Mouse (Mus musculus) right cerebral cortex, postnatal 14 days (tissue): ENCODE measurements around the gene Otub1.

Source experiments
- DNase-seq: peaks from one replicate; pipeline ENCODE4 v3.0.0; 2022

The Otub1 gene

DNA sequence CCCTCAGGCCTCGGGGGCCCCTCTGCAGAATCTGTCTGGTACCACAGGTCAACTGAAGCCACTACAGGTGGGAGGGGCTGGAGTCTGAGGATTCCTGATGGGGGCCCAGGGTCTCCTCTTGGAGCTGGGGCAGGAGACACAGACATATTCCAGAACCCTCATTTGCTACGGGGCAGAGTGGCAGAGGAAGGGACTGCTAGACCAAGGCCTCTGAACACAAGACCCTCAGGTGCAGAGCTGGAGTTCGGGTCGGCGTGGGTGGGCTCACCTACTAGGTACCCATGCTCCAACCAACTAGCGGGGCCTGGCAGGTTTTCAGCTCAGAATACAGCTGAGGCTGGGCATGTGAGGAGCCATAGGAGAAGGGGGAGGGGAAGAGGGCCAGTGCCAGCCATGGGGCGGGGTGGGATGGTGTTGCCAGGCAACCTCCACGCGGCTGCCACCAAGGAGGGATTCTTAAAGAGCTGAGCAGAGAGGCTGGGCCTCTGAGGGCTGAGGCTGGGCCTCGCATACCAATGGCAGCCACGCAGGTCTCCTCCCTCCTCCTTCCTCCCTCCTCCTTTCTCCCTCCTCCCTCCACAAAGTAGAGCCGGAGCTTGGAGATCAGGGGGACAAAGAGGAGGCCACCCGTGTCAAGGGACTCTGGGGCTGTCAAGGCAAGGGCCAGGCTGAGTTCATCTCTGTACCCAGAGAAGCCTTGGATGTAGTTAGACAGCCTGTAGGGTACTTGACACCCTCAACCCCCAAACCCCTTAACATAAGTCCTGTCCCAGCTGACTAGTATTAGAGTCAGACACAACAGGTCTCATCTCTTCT, 33.9 kb downstream of the Otub1 start:
- DNase-seq: peak; percentile 78

GRCm38 (mm10) chr19:7171447-7171846, 34.7 kb downstream of the Otub1 start:
- DNase-seq: no peak

- no peak for DNase-seq
These were observed 35.2 kb downstream of the Otub1 start for GRCm38 (mm10) chr19:7170916-7171315.

GRCm38 (mm10) chr19:7168423-7168822, 37.7 kb downstream of the Otub1 start:
- DNase-seq: no peak

DNA sequence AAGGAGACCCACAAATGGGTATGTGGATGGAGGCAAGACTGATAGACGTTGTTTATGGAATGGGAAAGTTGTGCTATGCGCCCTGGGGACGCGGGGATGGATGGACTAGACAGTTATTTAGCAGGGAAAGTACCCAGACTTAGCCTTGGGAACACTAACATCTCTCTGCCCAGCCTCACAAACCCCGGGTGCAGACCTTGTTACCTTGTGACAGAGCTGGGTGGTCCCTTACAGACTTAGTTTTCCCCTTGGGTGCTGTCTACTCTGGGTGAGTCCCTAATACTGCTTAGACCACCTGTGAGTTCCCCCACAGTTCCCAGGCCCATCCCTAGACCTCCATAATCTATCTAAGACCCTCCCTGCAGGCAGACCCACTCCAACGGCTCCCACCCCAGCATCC, 39.3 kb downstream of the Otub1 start:
- no peak for DNase-seq

DNA sequence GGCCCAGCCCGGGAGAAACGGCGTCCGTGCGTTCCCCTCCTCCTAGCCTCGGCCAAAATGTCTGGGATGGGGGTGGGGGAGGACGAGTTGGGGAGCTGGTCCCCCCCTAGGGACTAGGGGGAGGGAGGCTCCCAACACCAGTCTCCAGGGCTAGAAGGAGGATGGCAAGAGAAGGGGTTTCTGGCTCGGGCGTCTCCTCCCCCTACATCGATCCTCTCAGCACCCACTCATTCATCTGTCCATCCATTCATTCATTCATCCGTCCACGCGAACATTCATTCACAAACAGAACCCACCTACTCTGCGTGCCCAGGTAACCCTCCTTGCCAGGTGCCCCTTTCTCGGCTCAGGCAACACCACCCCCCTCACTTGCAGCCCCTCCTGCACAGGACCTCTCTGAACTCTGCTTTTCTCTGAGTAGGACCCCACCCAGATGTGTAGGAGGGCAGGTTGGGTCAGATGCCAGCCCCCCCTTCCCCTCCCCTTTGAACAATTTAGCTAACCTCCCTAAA, 39.9 kb downstream of the Otub1 start:
- no peak for DNase-seq

- no peak for DNase-seq
These were observed 40.5 kb downstream of the Otub1 start for GRCm38 (mm10) chr19:7165509-7166199.

DNA sequence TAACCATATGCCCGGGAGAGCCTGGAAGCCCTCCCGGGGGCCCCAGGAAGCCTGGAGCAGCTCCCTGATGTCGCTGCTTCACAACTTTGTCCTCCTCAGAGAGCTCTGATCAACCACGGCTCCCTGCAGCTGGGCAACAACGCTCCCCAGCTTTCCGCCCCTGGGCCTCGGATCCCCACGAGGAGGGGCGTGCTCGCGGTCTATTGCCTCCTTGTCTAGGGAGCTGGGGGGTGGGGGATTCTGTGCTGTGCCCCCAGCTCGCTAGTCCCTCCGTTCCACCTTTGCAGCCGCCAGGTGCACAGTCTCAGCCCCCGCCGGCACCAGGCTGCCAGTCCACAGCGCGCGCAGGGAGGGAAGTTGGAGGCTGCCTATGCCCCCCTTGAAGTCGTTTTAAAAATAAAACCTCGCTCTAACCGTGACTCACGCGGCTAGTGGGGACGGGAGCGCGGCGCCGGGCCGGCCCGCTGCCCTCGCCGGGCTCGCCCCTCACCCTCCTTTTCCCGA, 41.2 kb downstream of the Otub1 start:
- DNase-seq: no peak

DNA sequence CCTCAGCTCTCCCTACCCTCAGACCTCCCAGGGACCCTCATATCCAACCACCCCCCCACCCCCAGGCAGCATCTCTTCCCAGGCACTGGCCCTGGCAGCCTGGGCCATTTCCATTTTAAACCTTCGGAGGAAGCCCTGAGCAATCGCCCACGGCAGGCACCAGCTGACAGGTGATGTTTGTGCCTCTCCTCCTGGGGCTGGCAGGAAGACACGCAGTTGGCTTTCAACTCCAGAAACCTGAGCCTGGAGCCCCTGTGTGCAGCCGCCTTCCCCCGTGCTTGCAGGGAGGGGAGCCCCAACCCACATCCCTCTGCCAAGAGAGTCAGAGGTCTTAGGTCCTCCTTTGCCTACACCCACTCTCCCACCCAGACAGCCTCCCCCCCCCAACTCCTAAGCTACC, 41.9 kb downstream of the Otub1 start:
- no peak for DNase-seq

DNA sequence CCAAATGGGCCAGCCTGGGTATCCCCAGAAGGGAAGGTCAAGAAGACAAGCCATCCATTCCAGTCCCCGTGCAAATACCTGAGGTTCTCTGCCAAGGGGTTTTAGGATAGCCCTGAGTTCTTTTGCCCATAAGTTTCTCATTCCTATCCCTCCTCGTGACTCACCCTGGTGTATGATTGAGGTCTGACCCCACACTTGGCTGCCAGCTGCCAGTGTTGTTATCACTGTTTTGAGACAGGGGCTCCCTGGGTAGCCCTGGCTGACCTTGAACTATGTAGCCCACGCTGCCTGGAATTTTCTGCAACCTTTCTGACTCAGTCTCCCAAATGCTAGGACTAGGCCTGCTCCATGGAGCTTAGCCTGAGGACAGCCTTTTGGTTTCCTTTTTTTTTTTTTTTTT, 45.1 kb downstream of the Otub1 start:
- no peak for DNase-seq

DNA sequence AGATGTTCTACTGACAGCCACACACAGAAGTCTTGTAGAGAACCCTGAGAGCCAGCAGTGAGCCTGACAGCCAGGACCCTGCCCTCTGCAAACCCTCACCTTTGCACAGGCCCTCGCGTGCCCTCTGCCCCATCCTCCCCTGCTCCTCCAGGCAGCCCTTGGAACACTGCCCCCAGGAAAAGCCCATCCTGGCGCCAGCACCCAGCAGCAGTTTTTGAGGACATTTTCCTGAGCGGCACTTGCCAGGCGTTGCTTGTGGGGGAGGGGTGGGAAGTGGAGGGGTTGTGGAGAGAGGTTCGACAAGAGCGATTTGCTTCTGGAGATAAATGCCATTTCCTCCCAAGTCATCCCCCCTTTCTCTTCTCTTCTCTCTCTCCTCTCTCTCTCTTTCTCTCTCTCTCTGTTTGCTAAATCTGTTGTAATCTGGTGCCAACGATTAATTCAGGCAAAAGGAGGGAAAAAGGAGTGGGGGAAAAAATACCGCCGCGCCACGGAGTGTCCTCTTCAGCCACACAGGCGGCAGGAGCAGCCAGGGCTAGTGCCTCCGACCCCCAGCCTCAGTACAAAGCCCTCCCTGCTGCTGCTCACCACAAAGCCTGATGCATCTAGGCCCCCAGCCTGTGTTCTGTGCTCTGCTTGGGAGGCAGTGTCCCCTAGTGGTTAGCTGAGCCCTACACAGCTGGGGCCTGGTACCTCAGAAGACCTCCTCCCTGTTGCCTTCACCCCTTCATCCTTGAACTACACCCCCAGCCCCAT, 45.8 kb downstream of the Otub1 start:
- DNase-seq: peak; percentile 65

DNA sequence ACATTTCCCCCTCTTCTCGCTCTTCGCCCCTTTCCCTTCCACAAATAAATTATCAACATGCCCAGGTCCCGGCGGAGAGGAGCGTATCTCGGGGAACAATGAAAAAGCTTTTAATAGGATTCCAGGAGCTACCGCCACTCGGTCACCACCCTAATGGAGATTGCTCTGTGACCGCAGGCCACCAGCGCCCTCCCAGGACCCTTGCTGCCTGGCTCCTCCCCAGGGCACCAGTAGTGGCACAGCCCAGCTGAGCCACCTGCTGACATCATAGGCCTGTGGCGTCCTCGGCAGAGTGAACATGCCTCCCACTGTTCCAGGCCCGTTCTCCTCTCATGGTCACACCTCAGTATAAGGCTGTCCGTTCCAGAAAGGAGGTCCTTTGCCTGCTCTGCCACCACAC, 48.4 kb downstream of the Otub1 start:
- no peak for DNase-seq

DNA sequence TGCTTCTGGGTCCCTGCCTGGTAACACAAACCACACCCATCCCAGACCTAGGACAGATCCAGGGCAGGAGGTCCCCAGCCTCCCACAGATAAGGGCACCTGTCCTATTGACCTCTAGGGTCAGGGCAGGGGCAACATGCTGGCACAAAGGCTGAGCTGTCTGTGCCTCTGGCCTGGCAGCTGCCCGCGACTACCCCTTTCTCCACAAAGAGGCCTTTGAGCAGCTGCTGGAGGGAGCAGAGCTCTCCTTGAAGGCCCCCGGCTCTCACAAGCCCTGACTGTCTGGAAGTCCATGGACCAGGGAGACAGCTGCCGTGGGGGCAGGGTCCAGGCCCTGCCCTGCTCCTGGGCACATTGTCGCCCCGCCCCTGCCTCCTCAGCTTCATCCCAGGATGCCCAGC, 50.9 kb downstream of the Otub1 start:
- DNase-seq: peak; percentile 42

DNA sequence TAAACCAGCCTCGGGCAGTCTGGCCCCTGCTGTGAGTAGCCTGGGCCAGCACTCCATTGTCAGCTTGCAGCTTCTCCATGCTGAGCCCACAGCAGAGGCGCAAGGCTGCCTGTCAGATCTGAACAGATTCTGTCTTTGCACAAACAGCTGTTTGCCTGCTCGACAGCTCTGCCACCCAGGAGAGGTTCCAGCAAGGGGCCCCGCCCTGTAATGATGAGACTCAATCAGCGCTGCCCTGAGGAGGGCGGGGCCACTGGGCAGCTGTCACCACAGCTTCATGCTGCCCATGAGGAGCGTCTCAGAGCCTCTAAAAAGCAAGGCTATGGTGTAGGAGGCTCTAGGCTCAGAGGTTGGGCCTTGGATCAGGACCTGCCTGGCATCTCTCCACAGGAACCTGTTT, 52.9 kb downstream of the Otub1 start:
- DNase-seq: peak; percentile 28

GRCm38 (mm10) chr19:7151927-7152653, 54.0 kb downstream of the Otub1 start:
- DNase-seq: no peak

- no peak for DNase-seq
These were observed 54.7 kb downstream of the Otub1 start for GRCm38 (mm10) chr19:7151300-7151926.

GRCm38 (mm10) chr19:7149158-7149685, 56.9 kb downstream of the Otub1 start:
- DNase-seq: no peak

GRCm38 (mm10) chr19:7148541-7149085, 57.5 kb downstream of the Otub1 start:
- no peak for DNase-seq
